Mouse (Mus musculus): ENCODE measurements around the gene Col4a2.
"Not testable (repeated sequence)": the region's sequence is repeated elsewhere in the genome, so short reads cannot be mapped to it uniquely, and the experiment has no call there.

DNA sequence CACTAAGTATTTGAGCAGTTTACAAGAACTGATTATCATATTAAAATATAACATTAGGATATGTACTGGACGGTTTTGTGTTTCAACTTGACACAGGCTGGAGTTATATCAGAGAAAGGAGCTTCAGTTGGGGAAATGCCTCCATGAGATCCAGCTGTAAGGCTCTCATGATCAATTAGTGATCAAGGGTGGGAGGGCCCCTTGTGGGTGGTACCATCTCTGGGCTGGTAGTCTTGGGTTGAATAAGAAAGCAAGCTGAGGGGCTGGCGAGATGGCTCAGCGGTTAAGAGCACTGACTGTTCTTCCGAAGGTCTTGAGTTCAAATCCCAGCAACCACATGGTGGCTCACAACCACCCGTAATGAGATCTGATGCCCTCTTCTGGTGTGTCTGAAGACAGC, 153.9 kb downstream of the Col4a2 start:
- not testable (repeated sequence) for TF ChIP-seq CTCF (IDR thresholded peaks at IDR 0.05; ENCODE audit: extremely low read depth, insufficient read depth, insufficient read length, insufficient replicate concordance); POLR2A (IDR thresholded peaks at IDR 0.05; ENCODE audit: low read depth, low read length)
